Mouse (Mus musculus) E14TG2a.4 (cell line): ENCODE measurements around the gene Ncoa1.
A peak's percentile ranks its signal among the peaks of the same experiment; 100 is the strongest.

Experiments
- H3K27me3 ChIP-seq: 2 replicates; pipeline ENCODE4 v1.6.1; 2014; ENCODE audit warnings: low read length, control low read depth; ENCODE audit not compliant: insufficient read depth
- H3K36me3 ChIP-seq: 2 replicates; pipeline ENCODE4 v1.6.1; 2014; ENCODE audit warnings: low read length, control low read depth; ENCODE audit not compliant: insufficient read depth
- H3K4me1 ChIP-seq: replicated peaks from 2 replicates; pipeline ENCODE4 v1.6.1; 2014; ENCODE audit warnings: low read depth, low read length, control low read depth
- H3K4me3 ChIP-seq: replicated peaks from 2 replicates; pipeline ENCODE4 v1.5.1; 2014; ENCODE audit warnings: mild to moderate bottlenecking, low read length
- H3K9me3 ChIP-seq: 2 replicates; pipeline ENCODE4 v1.6.1; 2014; ENCODE audit warnings: low read length, control low read depth
- CTCF ChIP-seq: conservative IDR thresholded peaks from 2 replicates; pipeline ENCODE4 v1.5.1; 2014; ENCODE audit warnings: low read length
- NANOG ChIP-seq: IDR thresholded peaks from 2 replicates; pipeline ENCODE4 v1.6.1; 2014; ENCODE audit warnings: borderline replicate concordance, low read length, mixed read lengths
- POU5F1 ChIP-seq: IDR thresholded peaks from 2 replicates; pipeline ENCODE4 v1.6.1; 2014; ENCODE audit warnings: low read length, borderline replicate concordance

The Ncoa1 gene

GRCm38 (mm10) chr12:4480250-4480649 is 3.3 kb upstream of the Ncoa1 start:
- H3K9me3 ChIP-seq, result no peaks in the 10 kb centered on the region
- no peak overlapping the region for H3K4me3 ChIP-seq
- H3K4me1 ChIP-seq, result peaks cover 9% of the 10 kb centered on the region
- TF ChIP-seq CTCF (no peak), POU5F1 (no peak), NANOG (no peak)
- H3K36me3 ChIP-seq, result no peaks in the 10 kb centered on the region
- H3K27me3 ChIP-seq, result peaks cover 29% of the 10 kb centered on the region

- H3K4me1 ChIP-seq, result peaks cover 13% of the 10 kb centered on the region
- TF ChIP-seq CTCF (no peak), POU5F1 (no peak), NANOG (no peak)
Measured at GRCm38 (mm10) chr12:4479171-4479881, 2.3 kb upstream of the Ncoa1 start.

GRCm38 (mm10) chr12:4477941-4478795 is 1.2 kb upstream of the Ncoa1 start:
- Histone ChIP-seq H3K9me3 (no peaks in the 10 kb centered on the region), H3K36me3 (no peaks in the 10 kb centered on the region), H3K4me3 (no peak overlapping the region), H3K27me3 (peaks cover 48% of the 10 kb centered on the region), H3K4me1 (peaks cover 13% of the 10 kb centered on the region)
- TF ChIP-seq CTCF (no peak), POU5F1 (no peak), NANOG (no peak)

More at GRCm38 (mm10) chr12:4479171-4479881, 2.3 kb upstream of the Ncoa1 start:
- H3K9me3 ChIP-seq, result no peaks in the 10 kb centered on the region
- H3K4me3 ChIP-seq, result no peak overlapping the region
- no peaks in the 10 kb centered on the region for H3K36me3 ChIP-seq
- peaks cover 38% of the 10 kb centered on the region for H3K27me3 ChIP-seq

- no peak for TF ChIP-seq POU5F1
- TF ChIP-seq CTCF, result no peak
- no peak for TF ChIP-seq NANOG
- Histone ChIP-seq H3K27me3 (peaks cover 51% of the 10 kb centered on the region), H3K36me3 (no peaks in the 10 kb centered on the region), H3K9me3 (no peaks in the 10 kb centered on the region), H3K4me3 (peak overlapping the region; percentile 90), H3K4me1 (peaks cover 13% of the 10 kb centered on the region)
Measured at GRCm38 (mm10) chr12:4476291-4476831, 621 bp downstream of the Ncoa1 start.

GRCm38 (mm10) chr12:4475251-4475993 is 1.6 kb downstream of the Ncoa1 start:
- TF ChIP-seq CTCF (no peak), NANOG (no peak), POU5F1 (no peak)
- Histone ChIP-seq H3K9me3 (no peaks in the 10 kb centered on the region), H3K4me1 (peaks cover 13% of the 10 kb centered on the region), H3K4me3 (peak overlapping the region; percentile 90), H3K36me3 (no peaks in the 10 kb centered on the region), H3K27me3 (peaks cover 51% of the 10 kb centered on the region)

- TF ChIP-seq NANOG (no peak), CTCF (no peak), POU5F1 (no peak)
- H3K4me1 ChIP-seq, result no peaks in the 10 kb centered on the region
- no peaks in the 10 kb centered on the region for H3K36me3 ChIP-seq
Measured at GRCm38 (mm10) chr12:4469115-4469514, 7.9 kb downstream of the Ncoa1 start.

GRCm38 (mm10) chr12:4463701-4464100 is 13.3 kb downstream of the Ncoa1 start:
- no peaks in the 10 kb centered on the region for H3K27me3 ChIP-seq
- TF ChIP-seq CTCF, result no peak
- TF ChIP-seq NANOG, result no peak
- no peak for TF ChIP-seq POU5F1
- no peaks in the 10 kb centered on the region for H3K9me3 ChIP-seq
- H3K36me3 ChIP-seq, result no peaks in the 10 kb centered on the region
- H3K4me3 ChIP-seq, result no peak overlapping the region
- H3K4me1 ChIP-seq, result no peaks in the 10 kb centered on the region; the same call in 1 of the 2 replicates

More at GRCm38 (mm10) chr12:4469115-4469514, 7.9 kb downstream of the Ncoa1 start:
- peaks cover 13% of the 10 kb centered on the region for H3K27me3 ChIP-seq
- H3K4me3 ChIP-seq, result no peak overlapping the region
- H3K9me3 ChIP-seq, result no peaks in the 10 kb centered on the region

- H3K27me3 ChIP-seq, result no peaks in the 10 kb centered on the region
- no peaks in the 10 kb centered on the region for H3K36me3 ChIP-seq
- H3K9me3 ChIP-seq, result no peaks in the 10 kb centered on the region
- no peak overlapping the region for H3K4me3 ChIP-seq
- TF ChIP-seq NANOG (no peak), POU5F1 (no peak), CTCF (no peak)
- no peaks in the 10 kb centered on the region; the same call in 1 of the 2 replicates for H3K4me1 ChIP-seq
Measured at GRCm38 (mm10) chr12:4462420-4462819, 14.6 kb downstream of the Ncoa1 start.
